Mouse (Mus musculus) limb, embryonic 13.5 days (tissue): ENCODE measurements around the gene Olfr1367. TPM values are rescaled to one million over a fixed set of nuclear protein-coding genes. Genes with fewer than 3 reads are reported as not detected.

Experiments
- microRNA-seq: library from miRNA; unstranded; fragments of <30 nt; microRNA quantifications from one replicate; pipeline ENCODE4, GENCODE M21; 2016
- polyA plus RNA-seq: library from polyadenylated mRNA; unstranded; fragments of >200 nt; fragmentation: Nextera tagmentation; extraction: Ambion mirVana; gene quantifications from 2 replicates; pipeline ENCODE4 v1.2.1, GENCODE M21; 2015

The Olfr1367 gene
- polyA plus RNA-seq, 1 experiment from 2014 or later = not detected

Small RNA genes lying within 50 kb of the gene (microRNA-seq; reads per million reads assigned to microRNA genes)
- not detected for gene Mir6942

Other genes starting within 250 kb of the Olfr1367 start
- 0.06 TPM in 1 of 2 replicates, not detected in the other for gene Olfr1369-ps1, start 235.4 kb upstream of the Olfr1367 start, polyA plus RNA-seq
- gene Olfr263, start 217.3 kb upstream of the Olfr1367 start, polyA plus RNA-seq = not detected in 2 replicates
- gene Olfr1368, start 201.0 kb upstream of the Olfr1367 start, polyA plus RNA-seq = not detected in 2 replicates
- gene Trim27, start 167.5 kb upstream of the Olfr1367 start, polyA plus RNA-seq = 139 and 140 TPM in 2 replicates
- not detected in 2 replicates for gene Gpx5, start 54.2 kb upstream of the Olfr1367 start, polyA plus RNA-seq
- 0.28 and 0.52 TPM in 2 replicates for gene Gpx6, start 34.8 kb upstream of the Olfr1367 start, polyA plus RNA-seq
- 14.6 and 15.3 TPM in 2 replicates for gene Zscan12, start 15.9 kb downstream of the Olfr1367 start, polyA plus RNA-seq
- gene Zkscan3, start 55.8 kb downstream of the Olfr1367 start, polyA plus RNA-seq = 101 and 105 TPM in 2 replicates
- 3.5 and 3.7 TPM in 2 replicates for gene Pgbd1, start 94.1 kb downstream of the Olfr1367 start, polyA plus RNA-seq
- gene Zscan26, start 106.8 kb downstream of the Olfr1367 start, polyA plus RNA-seq = 37.8 and 37.9 TPM in 2 replicates
- 2.9 and 3.1 TPM in 2 replicates for gene Nkapl, start 121.6 kb downstream of the Olfr1367 start, polyA plus RNA-seq
- gene Zkscan4, start 132.0 kb downstream of the Olfr1367 start, polyA plus RNA-seq = 4.0 and 4.9 TPM in 2 replicates
- gene Gm10065, start 132.5 kb downstream of the Olfr1367 start, polyA plus RNA-seq = not detected in 2 replicates
- gene AK157302, start 148.3 kb downstream of the Olfr1367 start, polyA plus RNA-seq = 0.14 and 0.49 TPM in 2 replicates
- gene Gm11273, start 154.5 kb downstream of the Olfr1367 start, polyA plus RNA-seq = 6.4 and 6.9 TPM in 2 replicates
- gene Zkscan8, start 184.2 kb downstream of the Olfr1367 start, polyA plus RNA-seq = 7.0 and 8.2 TPM in 2 replicates
- 0.10 and 0.15 TPM in 2 replicates for gene Olfr1366, start 195.9 kb downstream of the Olfr1367 start, polyA plus RNA-seq
- 0.05 TPM in 1 of 2 replicates, not detected in the other for gene Olfr1535, start 213.0 kb downstream of the Olfr1367 start, polyA plus RNA-seq
- not detected in 2 replicates for gene Olfr1364, start 234.8 kb downstream of the Olfr1367 start, polyA plus RNA-seq